Mouse (Mus musculus): ENCODE results near the gene Ly86.

Gene Ly86

GRCm38 (mm10) chr13:37344909-37345772 is at the start of gene Ly86:
TSS of gene Ly86 (plus strand) at chr13:37345208.
- in situ Hi-C loops (cut with MboI, MseI) = no loop called here

GRCm38 (mm10) chr13:37297886-37298285 is 47.1 kb upstream of the Ly86 start:
- in situ Hi-C loops (cut with MboI, MseI) = no loop called here

- in situ Hi-C loops (cut with MboI, MseI) = no loop called here
Measured at GRCm38 (mm10) chr13:37298856-37299255, 46.2 kb upstream of the Ly86 start.

- in situ Hi-C loops (cut with MboI, MseI) = no loop called here
Measured at GRCm38 (mm10) chr13:37302877-37303276, 42.1 kb upstream of the Ly86 start.

GRCm38 (mm10) chr13:37308006-37308405 is 37.0 kb upstream of the Ly86 start:
- in situ Hi-C loops (cut with MboI, MseI) = no loop called here

- in situ Hi-C loops (cut with MboI, MseI) = no loop called here
Measured at GRCm38 (mm10) chr13:37309296-37309695, 35.7 kb upstream of the Ly86 start.

GRCm38 (mm10) chr13:37310331-37310730 is 34.7 kb upstream of the Ly86 start:
- in situ Hi-C loops (cut with MboI, MseI) = no loop called here

GRCm38 (mm10) chr13:37311555-37312221 is 33.3 kb upstream of the Ly86 start:
- in situ Hi-C loops (cut with MboI, MseI) = no loop called here

- in situ Hi-C loops (cut with MboI, MseI) = no loop called here
Measured at GRCm38 (mm10) chr13:37312222-37312928, 32.6 kb upstream of the Ly86 start.

GRCm38 (mm10) chr13:37312951-37313350 is 32.1 kb upstream of the Ly86 start:
- in situ Hi-C loops (cut with MboI, MseI) = no loop called here

- in situ Hi-C loops (cut with MboI, MseI) = loop anchor here (5.0 kb wide), 1 partner anchor 78 kb away; no protein-coding TSS in a partner anchor
Measured at GRCm38 (mm10) chr13:37325504-37325903, 19.5 kb upstream of the Ly86 start.

GRCm38 (mm10) chr13:37329747-37330146 is 15.3 kb upstream of the Ly86 start:
- in situ Hi-C loops (cut with MboI, MseI) = loop anchor here (5.0 kb wide), 2 partner anchors 82 to 1047 kb away; no protein-coding TSS in a partner anchor

- in situ Hi-C loops (cut with MboI, MseI) = loop anchor here (5.0 kb wide), 1 partner anchor 1049 kb away; no protein-coding TSS in a partner anchor
Measured at GRCm38 (mm10) chr13:37330971-37331370, 14.0 kb upstream of the Ly86 start.

GRCm38 (mm10) chr13:37332779-37333543 is 12.0 kb upstream of the Ly86 start:
- in situ Hi-C loops (cut with MboI, MseI) = loop anchor here (5.0 kb wide), 1 partner anchor 1051 kb away; no protein-coding TSS in a partner anchor

- in situ Hi-C loops (cut with MboI, MseI) = loop anchor here (5.0 kb wide), 1 partner anchor 1051 kb away; no protein-coding TSS in a partner anchor
Measured at GRCm38 (mm10) chr13:37333544-37333870, 11.5 kb upstream of the Ly86 start.

- in situ Hi-C loops (cut with MboI, MseI) = no loop called here
Measured at GRCm38 (mm10) chr13:37337269-37337668, 7.7 kb upstream of the Ly86 start.

GRCm38 (mm10) chr13:37337871-37338270 is 7.1 kb upstream of the Ly86 start:
- in situ Hi-C loops (cut with MboI, MseI) = no loop called here

GRCm38 (mm10) chr13:37342804-37343203 is 2.2 kb upstream of the Ly86 start:
- in situ Hi-C loops (cut with MboI, MseI) = no loop called here

GRCm38 (mm10) chr13:37345823-37346222 is 815 bp downstream of the Ly86 start:
- in situ Hi-C loops (cut with MboI, MseI) = no loop called here

- in situ Hi-C loops (cut with MboI, MseI) = no loop called here
Measured at GRCm38 (mm10) chr13:37347871-37348595, 3.0 kb downstream of the Ly86 start.

GRCm38 (mm10) chr13:37349051-37349450 is 4.0 kb downstream of the Ly86 start:
- in situ Hi-C loops (cut with MboI, MseI) = no loop called here
